Mouse (Mus musculus) heart, adult 2 months (tissue): Measurements from ENCODE around the gene Fam155a. TPM values are rescaled to one million over a fixed set of nuclear protein-coding genes. Genes with fewer than 3 reads are reported as not detected.

Source experiments
- DNase-seq, 2 experiments: peaks; one replicate each; pipeline ENCODE4 v3.0.0; 2021
- H3K27ac ChIP-seq: fragments of 200-600 bp; 2 replicates; pipeline ENCODE4 v1.8.1; 2022
- H3K27me3 ChIP-seq: fragments of 200-500 bp; 2 replicates; pipeline ENCODE4 v1.6.1; 2012; ENCODE audit warnings: mild to moderate bottlenecking, low read length, inconsistent platforms, mixed read lengths; ENCODE audit not compliant: control insufficient read depth, insufficient read depth
- H3K36me3 ChIP-seq: fragments of 200-500 bp; 2 replicates; pipeline ENCODE4 v1.6.1; 2012; ENCODE audit warnings: low read length, inconsistent platforms; ENCODE audit not compliant: control insufficient read depth, insufficient read depth
- H3K4me1 ChIP-seq: fragments of 200-500 bp; 2 replicates; pipeline ENCODE4 v1.6.1; 2011; ENCODE audit warnings: low read length; ENCODE audit not compliant: control insufficient read depth, insufficient read depth
- H3K4me3 ChIP-seq: fragments of 200-600 bp; 2 replicates; pipeline ENCODE4 v1.8.1; 2022
- H3K79me2 ChIP-seq: fragments of 200-500 bp; replicated peaks from 2 replicates; pipeline ENCODE4 v1.6.1; 2012; ENCODE audit warnings: mild to moderate bottlenecking, inconsistent platforms, low read length, moderate library complexity, mixed read lengths; ENCODE audit not compliant: control insufficient read depth, insufficient read depth
- H3K9ac ChIP-seq: fragments of 200-500 bp; 2 replicates; pipeline ENCODE4 v1.6.1; 2012; ENCODE audit warnings: low read depth, mild to moderate bottlenecking, control low read depth, inconsistent platforms, low read length, mixed read lengths
- CTCF ChIP-seq: fragments of 200-600 bp; IDR thresholded peaks from 2 replicates; pipeline ENCODE4 v1.8.1; 2022; ENCODE audit warnings: antibody characterized with exemption, mild to moderate bottlenecking, moderate library complexity
- EP300 ChIP-seq: fragments of 200-500 bp; IDR thresholded peaks from 2 replicates; pipeline ENCODE4 v1.6.1; 2011; ENCODE audit warnings: low read depth, low read length, control low read depth; ENCODE audit not compliant: insufficient read depth
- POLR2A ChIP-seq: fragments of 200-500 bp; IDR thresholded peaks from 2 replicates; pipeline ENCODE4 v1.6.1; 2011; ENCODE audit warnings: mild to moderate bottlenecking, low read depth, low read length, control low read depth; ENCODE audit not compliant: insufficient read depth
- WGBS: fragments of 180-500 bp; shearing (Covaris S2); methylation state at CpG from one replicate; pipeline ENCODE4 v1.1.7; 2018; 5-methylcytosine and 5-hydroxymethylcytosine counted together
- intact Hi-C: fragments of 180-260 bp; cut with DNase I; formaldehyde crosslinking; loops from one replicate; pipeline ENCODE4 v1.15.1; 2025
- microRNA-seq, 2 experiments: library from miRNA; unstranded; fragments of <30 nt; microRNA quantifications; one replicate each; pipeline ENCODE4 v1.2.0; 2021
- polyA plus RNA-seq: library from polyadenylated mRNA; depleted of rRNA; stranded (reverse); fragments of >200 nt; gene quantifications from 2 replicates; pipeline ENCODE4 v1.2.3, GENCODE M21; 2012; rRNA removed
- total RNA-seq, 2 experiments: library from RNA; stranded (reverse); gene quantifications; 2 replicates each; pipeline ENCODE4 v1.2.3; 2021

The Fam155a gene
- total and polyA plus RNA-seq, 3 experiments: 0.08 TPM; not detected in 2

DNA sequence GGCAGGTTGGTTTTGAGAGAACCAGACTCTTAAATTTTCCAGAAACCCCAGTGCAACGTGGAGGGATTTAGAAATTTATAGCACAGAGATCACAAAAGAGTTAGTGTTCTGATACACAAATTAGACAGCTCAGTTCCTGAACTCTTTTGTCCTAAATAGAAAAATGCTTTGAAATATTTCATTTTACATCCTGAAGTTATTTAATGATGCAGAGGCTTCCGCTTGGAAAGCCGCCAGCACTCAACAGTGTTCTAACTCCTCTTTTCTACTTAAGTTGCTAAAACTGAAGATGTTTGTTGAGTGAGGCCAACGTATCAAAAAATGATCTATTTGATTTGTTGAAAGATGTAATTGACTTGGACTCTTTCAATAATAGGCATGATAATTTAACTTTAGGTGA, 609.4 kb downstream of the Fam155a start:
- H3K27ac ChIP-seq: no peak overlapping the region
- DNase-seq: no peak
- no peaks in the 10 kb centered on the region for H3K36me3 ChIP-seq
- no peaks in the 10 kb centered on the region for H3K4me1 ChIP-seq
- WGBS: 72% methylated on average over 4 of the region's 4 CpGs
- no peaks in the 10 kb centered on the region for H3K79me2 ChIP-seq
- intact Hi-C loops: no loop called here
- no peak overlapping the region for H3K9ac ChIP-seq
- no peaks in the 10 kb centered on the region for H3K27me3 ChIP-seq
- TF ChIP-seq EP300 (no peak), CTCF (no peak), POLR2A (no peak)
- H3K4me3 ChIP-seq: no peak overlapping the region

DNA sequence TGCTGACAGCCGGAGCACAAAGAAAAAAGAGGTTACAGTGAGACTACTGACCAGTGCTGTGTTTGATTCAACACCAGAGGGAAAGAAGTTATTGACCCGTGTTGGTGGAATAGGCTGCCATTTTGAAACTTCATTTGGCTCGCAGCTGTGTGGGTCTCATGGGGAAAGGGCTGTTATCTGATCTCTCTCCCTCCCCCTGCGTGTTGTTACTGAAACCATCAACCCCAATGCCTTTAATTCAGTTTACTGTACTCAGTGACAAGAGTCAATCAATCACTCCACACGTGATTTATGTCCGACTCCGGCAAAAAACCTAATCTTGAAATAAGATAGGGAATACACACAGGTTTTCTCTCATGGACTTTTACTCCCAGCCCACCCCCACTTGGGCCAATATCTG, 611.6 kb downstream of the Fam155a start:
- intact Hi-C loops: no loop called here
- Histone ChIP-seq H3K4me1 (no peaks in the 10 kb centered on the region), H3K27me3 (no peaks in the 10 kb centered on the region), H3K36me3 (no peaks in the 10 kb centered on the region), H3K27ac (no peak overlapping the region), H3K4me3 (no peak overlapping the region), H3K79me2 (no peaks in the 10 kb centered on the region), H3K9ac (no peak overlapping the region)
- 86% methylated on average over 7 of the region's 7 CpGs for WGBS
- no peak for DNase-seq
- TF ChIP-seq EP300 (no peak), CTCF (no peak), POLR2A (no peak)

DNA sequence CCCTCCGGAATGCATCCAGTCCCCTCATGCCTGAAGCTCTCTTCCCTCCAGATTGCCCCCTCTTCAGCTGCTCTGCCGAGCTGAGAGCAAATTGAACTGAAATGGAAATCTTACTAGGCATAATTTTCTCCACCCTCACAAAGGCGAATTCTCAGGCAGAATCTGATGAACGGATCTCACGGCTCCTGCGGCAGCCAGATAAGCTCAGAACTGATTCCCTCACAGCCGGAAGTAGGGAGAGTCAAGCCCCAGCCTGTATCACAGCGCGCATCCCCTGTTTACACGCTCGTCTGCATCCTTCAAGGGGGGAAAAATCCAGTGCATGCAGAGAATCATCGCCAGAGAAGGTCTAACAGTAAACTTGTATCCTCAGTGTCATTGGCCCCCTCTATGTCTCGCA, 612.3 kb downstream of the Fam155a start:
- no peaks in the 10 kb centered on the region for H3K36me3 ChIP-seq
- no peak overlapping the region for H3K4me3 ChIP-seq
- no peak for DNase-seq
- no peak overlapping the region for H3K27ac ChIP-seq
- no peaks in the 10 kb centered on the region for H3K27me3 ChIP-seq
- no peak for TF ChIP-seq EP300
- no peak for TF ChIP-seq CTCF
- no peak for TF ChIP-seq POLR2A
- no peak overlapping the region for H3K9ac ChIP-seq
- H3K79me2 ChIP-seq: no peaks in the 10 kb centered on the region
- no peaks in the 10 kb centered on the region for H3K4me1 ChIP-seq
- intact Hi-C loops: no loop called here
- WGBS: 50% methylated on average over 13 of the region's 13 CpGs

DNA sequence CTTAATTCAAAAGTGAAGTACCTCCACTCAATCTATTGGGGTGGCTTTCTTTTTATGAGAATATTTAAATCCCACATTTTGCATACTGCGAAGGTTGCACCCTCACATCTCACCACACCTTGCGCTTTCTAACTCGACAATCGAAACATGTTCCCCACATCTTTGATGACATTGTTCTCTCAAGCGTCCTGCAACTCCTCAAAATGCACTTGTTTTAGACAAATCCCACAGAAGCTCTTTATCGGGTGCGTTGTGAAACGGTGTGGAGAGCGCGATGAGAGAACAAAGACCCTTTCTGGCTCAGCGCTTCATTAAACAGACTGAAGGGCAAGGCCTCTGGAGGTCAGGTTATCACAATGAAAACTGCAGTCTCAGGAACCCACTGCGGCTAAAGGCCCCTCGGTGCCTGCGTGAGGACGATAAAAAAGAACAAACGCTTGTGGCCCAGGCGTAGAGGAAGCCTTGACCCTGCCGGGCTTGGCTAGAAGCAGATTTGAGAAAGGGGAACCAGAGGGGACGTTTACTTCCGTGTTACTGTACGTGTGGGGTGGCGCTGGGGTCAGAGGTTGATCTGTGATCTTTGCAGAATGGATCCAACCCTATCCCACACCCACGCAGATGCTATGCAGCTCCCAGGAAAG, 613.7 kb downstream of the Fam155a start:
- intact Hi-C loops: no loop called here
- Histone ChIP-seq H3K36me3 (no peaks in the 10 kb centered on the region), H3K79me2 (no peaks in the 10 kb centered on the region), H3K27me3 (no peaks in the 10 kb centered on the region), H3K9ac (no peak overlapping the region), H3K4me1 (no peaks in the 10 kb centered on the region), H3K4me3 (no peak overlapping the region), H3K27ac (no peak overlapping the region)
- DNase-seq: no peak
- TF ChIP-seq CTCF: no peak
- no peak for TF ChIP-seq EP300
- TF ChIP-seq POLR2A: no peak
- WGBS: 25% methylated on average over 23 of the region's 23 CpGs

Small RNAs within 50 kb of the gene (microRNA-seq; reads per million reads assigned to microRNA genes)
- 0 reads per million in 2 experiments for gene Gm47312

Other genes starting within 250 kb of the Fam155a start
- gene Gm10217, start 93.1 kb upstream of the Fam155a start, total RNA-seq: not detected
- gene Gm10217, start 93.1 kb upstream of the Fam155a start, polyA plus RNA-seq: not detected in 2 replicates
- 1 to 10 TPM; 4.7 to 5.3 TPM for gene Lig4, start 206.5 kb upstream of the Fam155a start, total RNA-seq
- gene Lig4, start 206.5 kb upstream of the Fam155a start, polyA plus RNA-seq: 1.5 and 3.0 TPM in 2 replicates
- gene Abhd13, start 206.5 kb upstream of the Fam155a start, total RNA-seq: 10 to 100 TPM in 1 of 2 experiments, 1 to 10 TPM in 1; 9.8 to 10.0 TPM
- gene Abhd13, start 206.5 kb upstream of the Fam155a start, polyA plus RNA-seq: 4.2 and 10.0 TPM in 2 replicates
- 1 to 10 TPM; 3.2 to 5.1 TPM for gene Tnfsf13b, start 235.3 kb upstream of the Fam155a start, total RNA-seq
- 1.4 TPM in 2 replicates for gene Tnfsf13b, start 235.3 kb upstream of the Fam155a start, polyA plus RNA-seq